Mouse (Mus musculus) cerebellum, adult 2 months (tissue): ENCODE results near the gene Gm6096. TPM values are rescaled to one million over a fixed set of nuclear protein-coding genes. Genes with fewer than 3 reads are reported as not detected.
"Not testable (repeated sequence)": the region's sequence is repeated elsewhere in the genome, so short reads cannot be mapped to it uniquely, and the experiment has no call there.

Source experiments
- DNase-seq, 2 experiments: peaks; one replicate each; pipeline ENCODE4 v3.0.0; 2021
- H3K27ac ChIP-seq: fragments of 200-500 bp; 2 replicates; pipeline ENCODE4 v1.5.1; 2012; ENCODE audit warnings: low read length, control low read depth, inconsistent platforms; ENCODE audit not compliant: insufficient read depth
- H3K27me3 ChIP-seq: fragments of 200-500 bp; 2 replicates; pipeline ENCODE4 v1.6.1; 2012; ENCODE audit warnings: inconsistent platforms, mild to moderate bottlenecking, low read length, moderate library complexity; ENCODE audit not compliant: control insufficient read depth, insufficient read depth
- H3K4me1 ChIP-seq: fragments of 200-500 bp; 2 replicates; pipeline ENCODE4 v1.6.1; 2011; ENCODE audit warnings: low read length; ENCODE audit not compliant: control insufficient read depth, insufficient read depth
- H3K4me3 ChIP-seq: fragments of 200-500 bp; replicated peaks from 2 replicates; pipeline ENCODE3; 2011; ENCODE audit warnings: mild to moderate bottlenecking, low read depth, low read length, control low read depth; ENCODE audit not compliant: insufficient read depth
- CTCF ChIP-seq: fragments of 200-500 bp; IDR thresholded peaks from 2 replicates; pipeline ENCODE4 v1.5.1; 2011; ENCODE audit warnings: low read depth, mild to moderate bottlenecking, control low read depth, low read length, moderate library complexity, borderline replicate concordance; ENCODE audit not compliant: insufficient read depth
- POLR2A ChIP-seq: fragments of 200-500 bp; IDR thresholded peaks from 2 replicates; pipeline ENCODE4 v1.6.1; 2011; ENCODE audit warnings: low read length, control low read depth, borderline replicate concordance; ENCODE audit not compliant: insufficient read depth
- WGBS: fragments of 180-500 bp; shearing (Covaris S2); methylation state at CpG from one replicate; pipeline ENCODE4 v1.1.7; 2018; 5-methylcytosine and 5-hydroxymethylcytosine counted together
- polyA plus RNA-seq: library from polyadenylated mRNA; depleted of rRNA; stranded (reverse); fragments of >200 nt; gene quantifications from 2 replicates; pipeline ENCODE4 v1.2.3, GENCODE M21; 2012; rRNA removed

Gm6096 gene
- polyA plus RNA-seq = not detected in 2 replicates

GRCm38 (mm10) chr7:34250738-34251137, at the start of gene Gm6096:
Gene Gm6096 (plus strand): TSS chr7:34251038.
- Histone ChIP-seq H3K4me3 (no peak within 1 kb of the TSS), H3K27ac (0 out of 2 replicates have a peak within 1 kb of the TSS, but pooled peaks have one; percentile 13), H3K27me3 (no peaks in the 10 kb centered on the region), H3K4me1 (no peaks in the 10 kb centered on the region; the same call in 1 of the 2 replicates)
- 92% methylated on average over 7 of the region's 7 CpGs for WGBS
- TF ChIP-seq POLR2A = no peak
- DNase-seq = no peak

GRCm38 (mm10) chr7:34202147-34202546, 48.7 kb upstream of the Gm6096 start:
- not testable (repeated sequence) for H3K4me3 ChIP-seq, H3K27me3 ChIP-seq, H3K4me1 ChIP-seq, H3K27ac ChIP-seq, DNase-seq
- 81% methylated on average over 10 of the region's 10 CpGs for WGBS

GRCm38 (mm10) chr7:34206331-34206730, 44.5 kb upstream of the Gm6096 start:
- WGBS = 93% methylated on average over 6 of the region's 6 CpGs
- Histone ChIP-seq H3K27ac (no peak overlapping the region), H3K4me3 (no peak overlapping the region), H3K4me1 (no peaks in the 10 kb centered on the region), H3K27me3 (no peaks in the 10 kb centered on the region)
- TF ChIP-seq CTCF (no peak), POLR2A (no peak)
- no peak for DNase-seq

GRCm38 (mm10) chr7:34208027-34208745, 42.7 kb upstream of the Gm6096 start:
- TF ChIP-seq CTCF (peak; percentile 28; the same call in 1 of the 2 replicates), POLR2A (no peak)
- Histone ChIP-seq H3K27ac (no peak overlapping the region), H3K4me3 (no peak overlapping the region), H3K4me1 (no peaks in the 10 kb centered on the region), H3K27me3 (no peaks in the 10 kb centered on the region)
- DNase-seq = no peak
- WGBS = 90% methylated on average over 9 of the region's 9 CpGs

- DNase-seq = no peak
- no peak overlapping the region for H3K27ac ChIP-seq
- H3K4me3 ChIP-seq = no peak overlapping the region
- TF ChIP-seq POLR2A (no peak), CTCF (no peak)
- H3K4me1 ChIP-seq = no peaks in the 10 kb centered on the region; the same call in 1 of the 2 replicates
- 89% methylated on average over 7 of the region's 7 CpGs for WGBS
- H3K27me3 ChIP-seq = no peaks in the 10 kb centered on the region
These were observed 37.6 kb upstream of the Gm6096 start for GRCm38 (mm10) chr7:34213281-34213680.

- TF ChIP-seq CTCF (no peak), POLR2A (no peak)
- 32% methylated on average over 8 of the region's 8 CpGs for WGBS
- Histone ChIP-seq H3K4me1 (no peaks in the 10 kb centered on the region; the same call in 1 of the 2 replicates), H3K27ac (no peak overlapping the region), H3K4me3 (no peak overlapping the region), H3K27me3 (no peaks in the 10 kb centered on the region)
- no peak for DNase-seq
These were observed 36.2 kb upstream of the Gm6096 start for GRCm38 (mm10) chr7:34214644-34215043.

GRCm38 (mm10) chr7:34215481-34215880, 35.4 kb upstream of the Gm6096 start:
- H3K27me3 ChIP-seq = no peaks in the 10 kb centered on the region
- no peak overlapping the region for H3K4me3 ChIP-seq
- 91% methylated on average over 9 of the region's 9 CpGs for WGBS
- TF ChIP-seq POLR2A (no peak), CTCF (no peak)
- no peak overlapping the region for H3K27ac ChIP-seq
- no peaks in the 10 kb centered on the region; the same call in 1 of the 2 replicates for H3K4me1 ChIP-seq
- no peak for DNase-seq

- Histone ChIP-seq H3K27ac (no peak overlapping the region), H3K27me3 (no peaks in the 10 kb centered on the region), H3K4me3 (no peak overlapping the region), H3K4me1 (no peaks in the 10 kb centered on the region; the same call in 1 of the 2 replicates)
- no peak for DNase-seq
- WGBS = 91% methylated on average over 10 of the region's 10 CpGs
- TF ChIP-seq CTCF (no peak), POLR2A (no peak)
These were observed 34.4 kb upstream of the Gm6096 start for GRCm38 (mm10) chr7:34216474-34216873.

- Histone ChIP-seq H3K4me1 (peaks cover 4% of the 10 kb centered on the region), H3K27me3 (no peaks in the 10 kb centered on the region), H3K27ac (no peak overlapping the region), H3K4me3 (no peak overlapping the region)
- no peak for DNase-seq
- TF ChIP-seq POLR2A = no peak
- no peak for TF ChIP-seq CTCF
- WGBS = 89% methylated on average over 1 of the region's 1 CpGs
These were observed 32.3 kb upstream of the Gm6096 start for GRCm38 (mm10) chr7:34218496-34218895.
